Comparison of ENCODE assay signal across 23 mouse cellular contexts in the genomic region with DNA sequence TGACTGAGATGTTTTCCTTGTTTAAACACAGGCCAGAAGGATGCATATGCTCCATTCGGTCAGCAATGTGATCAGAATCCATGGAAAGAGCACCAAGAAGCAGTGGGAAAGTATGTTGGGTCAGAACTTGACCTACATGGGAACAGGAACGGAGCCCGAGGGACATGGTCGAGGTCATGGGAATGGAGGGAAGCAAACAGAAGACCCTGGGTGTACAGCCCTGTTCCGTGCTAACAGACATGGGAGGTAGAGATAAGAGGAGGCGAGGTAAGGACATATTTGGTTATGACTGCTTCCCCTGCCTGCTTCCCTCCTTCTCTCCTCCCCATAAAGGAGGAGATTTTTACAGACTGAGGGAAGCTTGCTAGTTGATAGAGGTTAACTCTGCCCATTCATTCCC. TPM values are rescaled to one million over a fixed set of nuclear protein-coding genes. Genes with fewer than 3 reads are reported as not detected.
DNase-seq lines count a peak whose midpoint lies in the region; ATAC-seq and TF ChIP-seq lines count a peak whose summit lies in the region.
"Had no signal": no experiment of that assay in that cellular context is flagged by ENCODE, and none has a peak within 500 bp of the region (broad histone marks: within the 10 kb centered on the region; RNA-seq: fewer than 3 reads in every experiment).

No protein-coding gene starts in this region.

- H3K4me1 ChIP-seq in lung, postnatal 0 days (ENCODE audit: insufficient read depth, low read depth, low read length) = peaks cover 17% of the 10 kb centered on the region; the same call in 1 of the 2 replicates
- H3K4me1 ChIP-seq in lung, adult 2 months (ENCODE audit: control insufficient read depth, insufficient read depth, low read length) = peaks cover 4% of the 10 kb centered on the region; the same call in 1 of the 2 replicates
- no peaks in the 10 kb centered on the region for H3K4me1 ChIP-seq in brown adipose tissue, adult 24 weeks (ENCODE audit: control insufficient read depth, insufficient read depth, insufficient read length, low read length)

- no peaks in the 10 kb centered on the region for H3K9me3 ChIP-seq in lung, postnatal 0 days (ENCODE audit: low read length)
- H3K9me3 ChIP-seq: embryonic facial prominence, embryonic 15.5 days; forebrain, embryonic 10.5 days; heart, embryonic 13.5 days; hindbrain, embryonic 12.5 days had no signal

- WGBS in lung, postnatal 0 days = 60% methylated on average over 6 of the region's 6 CpGs
- 73% methylated on average over 6 of the region's 6 CpGs for WGBS in lung, adult 2 months

- H3K36me3 ChIP-seq in lung, postnatal 0 days (ENCODE audit: insufficient read depth, low read length) = no peaks in the 10 kb centered on the region
- H3K36me3 ChIP-seq: embryonic facial prominence, embryonic 15.5 days; forebrain, embryonic 10.5 days; heart, embryonic 13.5 days; hindbrain, embryonic 12.5 days had no signal

- no peak for TF ChIP-seq EP300 in lung, postnatal 0 days (IDR thresholded peaks at IDR 0.05)

- no peak for TF ChIP-seq POLR2A in lung, adult 2 months (IDR thresholded peaks at IDR 0.05; ENCODE audit: borderline replicate concordance, extremely low read depth, low read depth, low read length)

- ATAC-seq in lung, postnatal 0 days = no peak
- ATAC-seq: forebrain, embryonic 14.5 days; hindbrain, embryonic 16.5 days; inflammation-experienced regulatory T-cells, adult 6 months; intestine, postnatal 0 days had no signal

- peak; percentile 40 to 69 for DNase-seq in heart, adult 18-20 months
- DNase-seq in heart, adult 8-10 months (ENCODE audit: low spot score) = no peak
- peak; percentile 19 for DNase-seq in heart, postnatal 4 days
- DNase-seq in heart, postnatal 25 days (ENCODE audit: low spot score) = no peak
- no peak for DNase-seq in lung, postnatal 0 days (ENCODE audit: low spot score)
- no peak for DNase-seq in lung, adult 2 months
- DNase-seq: adrenal gland, adult 8-10 months; adrenal gland, postnatal 36 days; cerebellum, adult 11 months; cerebellum, adult 8-10 months; cerebellum, postnatal 14 days; embryo, embryonic 11 days had no signal

- H3K4me3 ChIP-seq in lung, postnatal 0 days (ENCODE audit: low read depth, low read length) = no peak overlapping the region
- no peak overlapping the region for H3K4me3 ChIP-seq in lung, adult 2 months (replicated peaks; ENCODE audit: extremely low read depth, low read depth, low read length)
- H3K4me3 ChIP-seq in brown adipose tissue, adult 24 weeks (ENCODE audit: insufficient read depth, low read depth, low read length) = no peak overlapping the region
- H3K4me3 ChIP-seq: embryonic facial prominence, embryonic 15.5 days; erythroblast, embryonic 14.5 days; forebrain, embryonic 10.5 days; heart, embryonic 13.5 days; hindbrain, embryonic 12.5 days had no signal

- intact Hi-C loops in heart, postnatal 25 days (cut with DNase I) = no loop called here

- no peaks in the 10 kb centered on the region for H3K27me3 ChIP-seq in lung, postnatal 0 days (replicated peaks; ENCODE audit: insufficient read depth, low read length)
- H3K27me3 ChIP-seq: CH12.LX; embryonic facial prominence, embryonic 15.5 days; heart, embryonic 13.5 days; hindbrain, embryonic 12.5 days had no signal

- no peak overlapping the region for H3K4me2 ChIP-seq in lung, postnatal 0 days (replicated peaks; ENCODE audit: low read depth, low read length)
- H3K4me2 ChIP-seq: embryonic facial prominence, embryonic 15.5 days; heart, embryonic 13.5 days; hindbrain, embryonic 12.5 days had no signal

- no peak for TF ChIP-seq CTCF in lung, postnatal 0 days (IDR thresholded peaks at IDR 0.05)
- TF ChIP-seq CTCF in lung, adult 2 months (IDR thresholded peaks at IDR 0.05; ENCODE audit: insufficient read depth, low read length) = no peak

- no peak overlapping the region for H3K9ac ChIP-seq in lung, postnatal 0 days (replicated peaks; ENCODE audit: low read depth)
- H3K9ac ChIP-seq: embryonic facial prominence, embryonic 15.5 days; heart, embryonic 13.5 days; hindbrain, embryonic 12.5 days had no signal

- H3K27ac ChIP-seq in lung, postnatal 0 days (ENCODE audit: low read length) = peak overlapping the region; percentile 26; the same call in 1 of the 2 replicates
- H3K27ac ChIP-seq in brown adipose tissue, adult 24 weeks (replicated peaks; ENCODE audit: low read depth, low read length) = peak overlapping the region; percentile 76
- H3K27ac ChIP-seq: embryonic facial prominence, embryonic 15.5 days; forebrain, embryonic 10.5 days; heart, embryonic 13.5 days; hindbrain, embryonic 12.5 days had no signal

RNA-seq across cellular contexts. Expression of a gene that starts 21.8 kb away (rescaled TPM):
- total RNA-seq in heart, adult 18-20 months (2021) = 10 to 100 TPM; 26.7 to 29.9 TPM
- total RNA-seq in heart, adult 8-10 months (2022) = 10 to 100 TPM in 2 of 4 experiments, 1 to 10 TPM in 2; 8.5 to 23.4 (median 11.4) TPM
- 10 to 100 TPM; 18.6 to 20.4 TPM for total RNA-seq in heart, postnatal 4 days (2021)
- total RNA-seq in heart, postnatal 25 days (2021) = 10 to 100 TPM; 15.0 to 16.6 TPM
- polyA plus RNA-seq in lung, postnatal 0 days (2015; fragmentation: Nextera tagmentation; extraction: Ambion mirVana) = 104 and 106 TPM in 2 replicates
- 53.7 and 85.0 TPM in 2 replicates for polyA plus RNA-seq in lung, adult 2 months (2012; rRNA removed)
- 14.8 and 32.1 TPM in 2 replicates for polyA plus RNA-seq in brown adipose tissue, adult 24 weeks (2012; ENCODE audit: insufficient read depth, insufficient read length, missing spikeins)
- polyA plus RNA-seq: erythroblast, embryonic 14.5 days had no signal

Comparison
In these comparisons a context has a peak if more than half of its experiments do, and no peak if none do; other contexts are left out.
1. DNase-seq: peak in heart, adult 18-20 months (2 of 2) and heart, postnatal 4 days (single experiment); none in heart, adult 8-10 months (single experiment), heart, postnatal 25 days (single experiment), lung, postnatal 0 days (single experiment) and lung, adult 2 months (single experiment).